Mouse (Mus musculus): ENCODE results near the gene Upk3b.

GRCm38 (mm10) chr5:136086290-136086689 is 48.0 kb downstream of the Upk3b start:
- TF ChIP-seq KAT2A (IDR thresholded peaks at IDR 0.05; ENCODE audit: insufficient replicate concordance, low read length) (no peak), E2F4 (IDR thresholded peaks at IDR 0.05; ENCODE audit: insufficient replicate concordance, low read depth, low read length) (no peak), EP300 (IDR thresholded peaks at IDR 0.05; ENCODE audit: low read length) (no peak), POLR2A (IDR thresholded peaks at IDR 0.05; ENCODE audit: low read depth, low read length) (no peak)

Measured in CH12.LX (cell line).